Mouse (Mus musculus) embryonic facial prominence, embryonic 11.5 days (tissue): ENCODE measurements around the gene Gpr176. TPM values are rescaled to one million over a fixed set of nuclear protein-coding genes. Genes with fewer than 3 reads are reported as not detected.

Experiments
- ATAC-seq: fragments of 200-750 bp; cut with Nextera tagmentation; replicated peaks from 2 replicates; pipeline ENCODE4 v1.8.0; 2017; ENCODE audit warnings: low read depth; ENCODE audit not compliant: insufficient number of reproducible peaks, low FRiP score, low TSS enrichment
- DNase-seq: peaks from one replicate; pipeline ENCODE4 v3.0.0-alpha.2; 2015; ENCODE audit warnings: low spot score
- H3K27ac ChIP-seq: fragments of 300-500 bp; sonication (generic); replicated peaks from 2 replicates; pipeline ENCODE4 v1.5.1; 2014; ENCODE audit warnings: mild to moderate bottlenecking, low read depth, low read length, control low read depth
- H3K27me3 ChIP-seq: fragments of 300-500 bp; sonication (generic); 2 replicates; pipeline ENCODE4 v1.6.1; 2014; ENCODE audit warnings: mild to moderate bottlenecking, low read length, moderate library complexity, mixed read lengths; ENCODE audit not compliant: control insufficient read depth, insufficient read depth
- H3K36me3 ChIP-seq: fragments of 300-500 bp; sonication (generic); replicated peaks from 2 replicates; pipeline ENCODE4 v1.6.1; 2014; ENCODE audit warnings: low read depth, mild to moderate bottlenecking, low read length, moderate library complexity, mixed read lengths; ENCODE audit not compliant: control insufficient read depth, insufficient read depth
- H3K4me1 ChIP-seq: fragments of 300-500 bp; sonication (generic); 2 replicates; pipeline ENCODE4 v1.6.1; 2014; ENCODE audit warnings: low read length, mixed read lengths; ENCODE audit not compliant: control insufficient read depth, insufficient read depth
- H3K4me2 ChIP-seq: fragments of 300-500 bp; sonication (generic); 2 replicates; pipeline ENCODE4 v1.6.1; 2014; ENCODE audit warnings: low read depth, mild to moderate bottlenecking, control low read depth, low read length, moderate library complexity
- H3K4me3 ChIP-seq: fragments of 300-500 bp; sonication (generic); 2 replicates; pipeline ENCODE4 v1.5.1; 2014; ENCODE audit warnings: low read depth, low read length, control low read depth
- H3K9ac ChIP-seq: fragments of 300-500 bp; sonication (generic); replicated peaks from 2 replicates; pipeline ENCODE4 v1.6.1; 2014; ENCODE audit warnings: mild to moderate bottlenecking, control low read depth, low read length
- H3K9me3 ChIP-seq: fragments of 300-500 bp; sonication (generic); replicated peaks from 2 replicates; pipeline ENCODE4 v1.6.1; 2016; ENCODE audit warnings: mild to moderate bottlenecking, low read length, inconsistent platforms, mixed read lengths; ENCODE audit not compliant: control insufficient read depth
- WGBS: fragments of 180-500 bp; shearing (Covaris S2); extraction: QIAGEN DNeasy Blood & Tissue Kit; methylation state at CpG from one replicate; pipeline ENCODE4 v1.1.7; 2014; 5-methylcytosine and 5-hydroxymethylcytosine counted together
- polyA plus RNA-seq: library from polyadenylated mRNA; unstranded; fragments of >200 nt; fragmentation: Nextera tagmentation; extraction: Ambion mirVana; gene quantifications from 2 replicates; pipeline ENCODE4 v1.2.1, GENCODE M21; 2014

Gene Gpr176
- polyA plus RNA-seq, 1 experiment from 2014 or later, result 0.34 TPM

DNA sequence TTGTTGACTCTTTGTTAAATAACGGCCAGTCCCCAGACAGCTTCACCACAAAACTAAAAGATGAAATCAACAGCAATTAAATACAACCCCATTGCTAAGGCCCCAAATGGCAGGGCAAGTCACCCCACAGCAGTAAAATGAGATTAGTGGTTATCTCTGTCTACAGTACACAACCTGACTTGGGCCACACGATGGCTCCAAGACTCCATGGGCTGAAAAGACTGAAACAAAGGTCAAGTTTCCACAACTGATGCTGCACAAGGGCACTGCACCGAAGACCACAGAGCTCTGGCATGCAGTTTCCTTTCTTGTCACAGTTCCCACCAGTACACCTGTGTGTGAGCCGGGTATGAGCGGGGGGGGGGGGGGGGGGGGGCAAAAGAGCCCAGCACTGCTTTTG is 50.6 kb downstream of the Gpr176 start:
- ATAC-seq (no peak), DNase-seq (no peak)
- no peaks in the 10 kb centered on the region for H3K27me3 ChIP-seq
- H3K4me1 ChIP-seq, result no peaks in the 10 kb centered on the region
- WGBS, result 52% methylated on average over 4 of the region's 5 CpGs
- H3K27ac ChIP-seq, result no peak overlapping the region
- H3K4me2 ChIP-seq, result no peak overlapping the region
- no peaks in the 10 kb centered on the region for H3K9me3 ChIP-seq
- no peak overlapping the region for H3K9ac ChIP-seq
- H3K36me3 ChIP-seq, result no peaks in the 10 kb centered on the region
- H3K4me3 ChIP-seq, result no peak overlapping the region

DNA sequence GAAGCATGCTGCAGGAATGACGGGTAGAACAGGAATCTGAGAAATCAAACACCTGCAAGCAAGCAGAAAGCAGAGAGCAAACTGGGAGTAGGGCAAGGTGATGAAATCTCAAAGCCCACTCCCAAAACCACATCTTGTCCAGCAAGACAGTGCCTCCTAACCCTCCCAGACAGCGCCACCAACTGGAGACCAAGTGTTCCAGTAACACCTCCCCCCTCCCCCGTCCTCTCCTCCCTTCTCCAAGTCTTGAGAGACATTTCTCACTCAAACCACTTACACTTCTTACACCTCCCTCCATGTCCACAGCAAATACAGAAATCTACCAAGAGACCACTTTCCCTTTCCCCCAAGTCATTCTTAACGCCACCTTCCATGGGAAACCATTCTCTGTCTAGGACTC is 51.4 kb downstream of the Gpr176 start:
- ATAC-seq (no peak), DNase-seq (no peak)
- no peak overlapping the region for H3K27ac ChIP-seq
- no peaks in the 10 kb centered on the region for H3K9me3 ChIP-seq
- no peak overlapping the region for H3K4me2 ChIP-seq
- 62% methylated on average over 4 of the region's 4 CpGs for WGBS
- H3K27me3 ChIP-seq, result no peaks in the 10 kb centered on the region
- no peak overlapping the region for H3K4me3 ChIP-seq
- no peak overlapping the region for H3K9ac ChIP-seq
- no peaks in the 10 kb centered on the region for H3K36me3 ChIP-seq
- H3K4me1 ChIP-seq, result no peaks in the 10 kb centered on the region

DNA sequence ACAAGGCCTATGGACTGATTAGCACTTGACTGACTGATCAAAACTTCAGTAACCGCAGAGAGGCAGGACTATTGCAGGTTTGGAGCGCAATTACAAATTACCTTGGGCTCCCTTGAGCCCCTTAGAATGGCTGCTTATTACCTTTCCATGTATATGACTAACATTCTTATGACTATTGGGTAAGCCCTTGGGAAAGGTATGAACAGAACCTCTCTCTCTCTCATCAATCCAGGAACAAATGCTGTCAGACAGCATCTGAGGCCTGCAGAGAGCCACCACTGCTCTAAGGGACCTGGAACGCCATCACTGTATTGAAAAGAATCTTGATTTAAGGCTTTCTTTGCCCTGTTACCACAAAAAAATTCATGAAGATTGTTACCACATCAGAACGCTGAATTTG is 52.1 kb downstream of the Gpr176 start:
- no peak for DNase-seq
- 84% methylated on average over 4 of the region's 4 CpGs for WGBS
- no peaks in the 10 kb centered on the region for H3K9me3 ChIP-seq
- H3K4me2 ChIP-seq, result no peak overlapping the region
- ATAC-seq, result no peak
- H3K27ac ChIP-seq, result no peak overlapping the region
- no peak overlapping the region for H3K4me3 ChIP-seq
- no peaks in the 10 kb centered on the region for H3K4me1 ChIP-seq
- H3K9ac ChIP-seq, result no peak overlapping the region
- no peaks in the 10 kb centered on the region for H3K36me3 ChIP-seq
- H3K27me3 ChIP-seq, result no peaks in the 10 kb centered on the region

DNA sequence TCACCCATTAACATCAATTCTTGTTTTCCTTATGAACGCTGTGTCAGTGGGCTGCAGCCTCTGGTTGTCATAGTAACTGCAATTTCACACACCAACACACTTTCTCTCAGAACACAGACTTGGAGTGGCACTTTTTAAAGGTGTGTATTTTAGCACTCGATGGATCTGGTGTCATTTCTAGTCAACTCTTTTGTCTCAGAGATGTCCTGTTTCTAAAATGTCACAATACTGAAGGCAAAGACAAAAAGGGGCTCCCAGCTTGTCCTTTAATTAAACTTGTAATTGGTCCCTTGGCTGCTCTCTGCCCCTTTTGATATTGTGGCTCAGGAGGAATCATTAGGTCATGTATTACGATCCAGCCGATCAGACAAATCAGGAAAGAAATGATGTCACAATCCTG is 52.7 kb downstream of the Gpr176 start:
- no peak for DNase-seq
- H3K4me3 ChIP-seq, result no peak overlapping the region
- H3K4me2 ChIP-seq, result no peak overlapping the region
- H3K9ac ChIP-seq, result no peak overlapping the region
- no peaks in the 10 kb centered on the region for H3K27me3 ChIP-seq
- 71% methylated on average over 4 of the region's 4 CpGs for WGBS
- no peak overlapping the region for H3K27ac ChIP-seq
- no peaks in the 10 kb centered on the region for H3K36me3 ChIP-seq
- no peaks in the 10 kb centered on the region for H3K4me1 ChIP-seq
- no peak for ATAC-seq
- H3K9me3 ChIP-seq, result no peaks in the 10 kb centered on the region

DNA sequence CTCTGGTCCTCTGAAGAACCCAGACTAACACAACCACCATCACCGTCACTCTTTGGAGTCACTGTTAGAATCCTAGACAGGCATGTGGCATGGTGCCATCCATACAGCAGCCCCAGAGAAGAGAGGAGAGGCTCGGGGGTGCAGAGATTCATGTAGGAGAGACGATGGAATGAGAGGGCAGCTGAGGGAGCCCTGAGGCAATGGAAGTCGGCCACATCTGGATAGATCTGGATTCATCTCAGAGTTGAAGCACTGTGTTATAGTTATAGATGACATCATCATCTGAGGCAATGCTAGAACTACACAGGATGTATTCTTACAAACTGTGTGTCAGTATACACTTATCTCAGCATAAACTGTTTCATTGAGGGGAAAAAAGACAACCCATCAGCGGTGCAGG is 54.0 kb downstream of the Gpr176 start:
- Histone ChIP-seq H3K36me3 (no peaks in the 10 kb centered on the region), H3K4me3 (no peak overlapping the region), H3K27ac (no peak overlapping the region), H3K27me3 (no peaks in the 10 kb centered on the region), H3K9me3 (no peaks in the 10 kb centered on the region), H3K9ac (no peak overlapping the region), H3K4me2 (no peak overlapping the region), H3K4me1 (no peaks in the 10 kb centered on the region)
- WGBS, result 56% methylated on average over 5 of the region's 5 CpGs
- no peak for DNase-seq
- ATAC-seq, result no peak

DNA sequence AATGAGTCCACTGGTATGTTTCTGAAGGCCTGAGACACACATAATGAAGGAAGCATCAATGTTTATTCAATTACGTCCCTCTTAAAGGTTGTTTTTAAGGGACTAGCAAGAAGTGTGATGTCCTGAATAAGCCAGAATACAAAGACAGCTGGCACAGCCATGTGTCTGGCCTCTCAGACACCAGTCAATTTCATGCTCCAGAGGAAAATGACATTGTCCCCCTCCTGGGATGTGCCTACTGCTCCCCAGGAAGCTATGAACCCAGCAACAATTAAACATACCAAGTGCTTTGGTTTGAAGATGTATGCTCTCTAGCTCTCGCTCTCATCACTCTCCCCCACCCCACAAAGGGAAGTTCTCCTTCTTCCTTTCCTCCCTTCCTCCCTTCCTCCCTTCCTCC is 56.3 kb downstream of the Gpr176 start:
- DNase-seq (no peak), ATAC-seq (no peak)
- Histone ChIP-seq H3K4me1 (no peaks in the 10 kb centered on the region), H3K27me3 (no peaks in the 10 kb centered on the region), H3K9me3 (no peaks in the 10 kb centered on the region), H3K4me2 (no peak overlapping the region), H3K4me3 (no peak overlapping the region), H3K36me3 (no peaks in the 10 kb centered on the region), H3K9ac (no peak overlapping the region), H3K27ac (no peak overlapping the region)
- WGBS, result 78% methylated on average over 2 of the region's 2 CpGs

DNA sequence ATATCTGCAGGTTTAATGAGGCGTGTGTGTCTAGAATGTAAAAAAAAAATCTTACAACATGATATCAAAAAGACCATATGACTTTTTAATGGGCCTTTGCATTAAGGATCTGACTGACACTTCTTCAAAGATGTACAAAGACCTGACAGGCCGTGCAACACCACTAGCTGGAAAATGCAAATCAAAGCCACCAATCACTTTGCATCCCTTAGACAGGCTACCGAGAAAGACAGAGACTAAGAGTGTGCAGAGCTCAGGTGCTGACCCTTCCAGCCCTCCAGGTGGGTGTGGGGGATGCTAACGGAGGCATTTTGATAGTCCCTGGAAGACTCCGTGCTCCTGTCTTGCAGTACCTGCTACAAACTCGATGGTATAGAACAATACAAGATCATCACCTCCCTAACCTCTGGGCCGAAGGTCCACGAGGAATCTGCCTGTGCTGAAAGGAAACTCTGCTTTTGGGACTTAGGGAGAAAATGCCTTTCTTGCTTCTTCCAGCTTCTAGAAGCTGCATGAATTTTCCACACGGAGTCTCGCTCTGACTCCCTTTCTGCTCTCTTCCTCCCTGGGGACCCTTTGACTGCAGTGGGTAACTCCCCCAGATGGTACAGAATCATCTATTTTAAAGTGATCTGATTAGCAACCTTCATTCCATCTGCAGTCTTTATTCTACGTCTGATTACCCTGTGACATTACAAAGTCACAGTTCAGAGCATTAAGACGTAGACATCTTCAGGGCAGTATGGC is 57.4 kb downstream of the Gpr176 start:
- H3K36me3 ChIP-seq, result no peaks in the 10 kb centered on the region
- H3K9ac ChIP-seq, result no peak overlapping the region
- no peaks in the 10 kb centered on the region for H3K4me1 ChIP-seq
- WGBS, result 88% methylated on average over 12 of the region's 12 CpGs
- DNase-seq (no peak), ATAC-seq (no peak)
- no peak overlapping the region for H3K4me3 ChIP-seq
- no peaks in the 10 kb centered on the region for H3K9me3 ChIP-seq
- no peak overlapping the region for H3K27ac ChIP-seq
- no peaks in the 10 kb centered on the region for H3K27me3 ChIP-seq
- no peak overlapping the region for H3K4me2 ChIP-seq

DNA sequence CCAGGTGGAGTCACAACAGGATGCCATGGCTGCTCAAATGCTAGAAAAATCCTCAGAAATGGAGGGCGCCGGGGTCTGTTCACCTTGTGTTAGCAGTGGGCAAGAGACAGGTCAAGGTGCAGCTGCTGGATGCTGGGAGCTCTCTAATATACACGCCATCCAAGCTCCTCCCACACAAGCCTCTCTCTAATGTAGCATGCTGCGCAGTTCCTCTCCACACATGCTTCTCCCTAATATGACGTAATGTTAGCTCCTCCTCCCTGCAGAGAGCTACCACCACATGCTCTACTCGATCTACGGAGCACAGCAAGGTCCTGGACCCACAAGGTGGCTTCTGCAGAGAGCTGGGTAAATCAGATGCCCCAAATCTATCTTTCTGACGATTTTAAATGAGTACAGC is 65.7 kb downstream of the Gpr176 start:
- Histone ChIP-seq H3K4me3 (no peak overlapping the region), H3K27me3 (no peaks in the 10 kb centered on the region), H3K4me1 (no peaks in the 10 kb centered on the region), H3K4me2 (no peak overlapping the region), H3K9me3 (no peaks in the 10 kb centered on the region), H3K36me3 (no peaks in the 10 kb centered on the region), H3K27ac (no peak overlapping the region), H3K9ac (no peak overlapping the region)
- 70% methylated on average over 8 of the region's 8 CpGs for WGBS
- DNase-seq (no peak), ATAC-seq (no peak)
